In the genomic region with DNA sequence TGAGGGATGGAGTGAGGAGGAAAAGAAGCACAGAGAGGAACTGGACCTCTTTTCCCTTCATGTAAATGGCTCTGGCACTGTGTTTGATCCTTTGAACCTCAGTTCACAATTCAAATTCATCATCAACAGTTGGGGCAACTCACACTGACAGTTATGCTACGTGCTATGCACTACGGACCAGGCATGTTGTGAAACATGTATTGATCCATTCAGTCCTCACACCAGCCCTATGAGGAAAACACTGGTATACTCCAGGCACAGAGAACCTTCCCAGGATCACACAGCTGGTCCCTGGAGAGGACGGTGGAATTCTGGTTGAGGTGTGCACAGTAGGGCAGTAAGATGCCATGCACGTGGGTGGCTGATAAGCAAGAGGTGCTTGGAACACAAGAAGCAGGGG, we compare ENCODE assay signal across 14 mouse cellular contexts.
"Had no signal": no experiment of that assay in that cellular context is flagged by ENCODE, and none has a peak within 500 bp of the region (broad histone marks: within the 10 kb centered on the region; RNA-seq: fewer than 3 reads in every experiment).

No protein-coding gene starts in this region.

- DNase-seq: left cerebral cortex, postnatal 4 days; liver, embryonic 13.5 days; right cerebral cortex, postnatal 25 days; spleen, adult 18-20 months had no signal

- H3K4me1 ChIP-seq: intestine, embryonic 15.5 days; kidney, embryonic 15.5 days; liver, embryonic 13.5 days; megakaryocyte, embryonic 14.5 days; midbrain, embryonic 10.5 days; midbrain, embryonic 13.5 days; neural tube, embryonic 13.5 days; stomach, embryonic 15.5 days had no signal

- H3K4me3 ChIP-seq: intestine, embryonic 15.5 days; kidney, embryonic 15.5 days; limb, embryonic 13.5 days; liver, embryonic 13.5 days; megakaryocyte, embryonic 14.5 days; midbrain, embryonic 10.5 days; midbrain, embryonic 13.5 days; myocyte; neural tube, embryonic 13.5 days; stomach, embryonic 15.5 days had no signal

- H3K9ac ChIP-seq: intestine, embryonic 15.5 days; kidney, embryonic 15.5 days; limb, embryonic 13.5 days; liver, embryonic 13.5 days; midbrain, embryonic 13.5 days; neural tube, embryonic 13.5 days; stomach, embryonic 15.5 days had no signal

- H3K27ac ChIP-seq: intestine, embryonic 15.5 days; limb, embryonic 13.5 days; liver, embryonic 13.5 days; midbrain, embryonic 10.5 days; midbrain, embryonic 13.5 days; neural tube, embryonic 13.5 days; stomach, embryonic 15.5 days had no signal

- H3K9me3 ChIP-seq: intestine, embryonic 15.5 days; kidney, embryonic 15.5 days; limb, embryonic 13.5 days; liver, embryonic 13.5 days; megakaryocyte, embryonic 14.5 days; midbrain, embryonic 10.5 days; midbrain, embryonic 13.5 days; neural tube, embryonic 13.5 days; stomach, embryonic 15.5 days had no signal

- ATAC-seq: intestine, embryonic 15.5 days; midbrain, embryonic 13.5 days; midbrain, embryonic 16.5 days had no signal

- H3K27me3 ChIP-seq: intestine, embryonic 15.5 days; kidney, embryonic 15.5 days; limb, embryonic 13.5 days; liver, embryonic 13.5 days; midbrain, embryonic 13.5 days; neural tube, embryonic 13.5 days; stomach, embryonic 15.5 days had no signal

- H3K36me3 ChIP-seq: intestine, embryonic 15.5 days; kidney, embryonic 15.5 days; limb, embryonic 13.5 days; liver, embryonic 13.5 days; midbrain, embryonic 10.5 days; midbrain, embryonic 13.5 days; neural tube, embryonic 13.5 days; stomach, embryonic 15.5 days had no signal

- H3K4me2 ChIP-seq: intestine, embryonic 15.5 days; kidney, embryonic 15.5 days; limb, embryonic 13.5 days; liver, embryonic 13.5 days; midbrain, embryonic 13.5 days; neural tube, embryonic 13.5 days; stomach, embryonic 15.5 days had no signal
